Mouse (Mus musculus) heart, embryonic 12.5 days (tissue): ENCODE data around the gene Mzt1. TPM values are rescaled to one million over a fixed set of nuclear protein-coding genes. Genes with fewer than 3 reads are reported as not detected.
"Not testable (repeated sequence)": the region's sequence is repeated elsewhere in the genome, so short reads cannot be mapped to it uniquely, and the experiment has no call there.

Source experiments
- ATAC-seq: fragments of 200-750 bp; cut with Nextera tagmentation; 2 replicates; pipeline ENCODE4 v1.8.0; 2017; ENCODE audit warnings: moderate TSS enrichment, moderate library complexity; ENCODE audit not compliant: insufficient number of reproducible peaks, low FRiP score
- H3K27ac ChIP-seq: fragments of 300-500 bp; sonication (generic); 2 replicates; pipeline ENCODE4 v1.5.1; 2016; ENCODE audit warnings: mild to moderate bottlenecking, moderate library complexity; ENCODE audit not compliant: poor library complexity, severe bottlenecking
- H3K27me3 ChIP-seq: fragments of 300-500 bp; sonication (generic); replicated peaks from 2 replicates; pipeline ENCODE4 v1.6.1; 2016; ENCODE audit warnings: mild to moderate bottlenecking, moderate library complexity
- H3K36me3 ChIP-seq: fragments of 300-500 bp; sonication (generic); 2 replicates; pipeline ENCODE4 v1.6.1; 2016; ENCODE audit warnings: mild to moderate bottlenecking, moderate library complexity
- H3K4me1 ChIP-seq: fragments of 300-500 bp; sonication (generic); replicated peaks from 2 replicates; pipeline ENCODE4 v1.6.1; 2016; ENCODE audit warnings: mild to moderate bottlenecking
- H3K4me2 ChIP-seq: fragments of 300-500 bp; sonication (generic); 2 replicates; pipeline ENCODE4 v1.6.1; 2016; ENCODE audit warnings: mild to moderate bottlenecking, moderate library complexity
- H3K4me3 ChIP-seq: fragments of 300-500 bp; sonication (generic); 2 replicates; pipeline ENCODE4 v1.5.1; 2016; ENCODE audit warnings: mild to moderate bottlenecking
- H3K9ac ChIP-seq: fragments of 300-500 bp; sonication (generic); 2 replicates; pipeline ENCODE4 v1.6.1; 2016; ENCODE audit warnings: mild to moderate bottlenecking, moderate library complexity
- H3K9me3 ChIP-seq: fragments of 300-500 bp; sonication (generic); replicated peaks from 2 replicates; pipeline ENCODE4 v1.6.1; 2016; ENCODE audit warnings: mild to moderate bottlenecking, moderate library complexity
- WGBS: fragments of 180-500 bp; shearing (Covaris S2); methylation state at CpG from one replicate; pipeline ENCODE4 v1.1.7; 2016; 5-methylcytosine and 5-hydroxymethylcytosine counted together
- polyA plus RNA-seq: library from polyadenylated mRNA; unstranded; fragments of >200 nt; fragmentation: Nextera tagmentation; extraction: Ambion mirVana; gene quantifications from 2 replicates; pipeline ENCODE4 v1.2.1, GENCODE M21; 2016

Gene Mzt1
- polyA plus RNA-seq, 1 experiment from 2014 or later = 104 TPM

DNA sequence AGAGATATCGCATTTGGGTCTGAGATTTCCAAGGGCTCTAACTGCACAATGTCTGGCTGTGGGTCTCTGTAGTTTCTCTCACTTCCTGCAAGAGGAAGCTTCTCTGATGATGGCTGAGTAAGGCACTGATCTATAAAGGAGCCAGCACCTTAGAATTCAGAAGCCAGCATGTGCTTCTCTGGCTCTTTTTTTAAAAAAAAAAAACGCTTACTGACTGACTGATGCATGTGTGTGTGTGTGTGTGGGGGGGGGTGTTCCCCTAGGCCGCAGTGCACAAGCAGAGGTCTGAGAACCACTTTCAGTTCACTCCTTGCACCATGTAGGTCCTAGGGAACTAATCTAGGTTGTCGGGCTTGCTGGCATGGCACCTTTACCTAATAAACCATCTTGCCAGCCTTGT lies 4.5 kb downstream of the Mzt1 start:
- Histone ChIP-seq H3K4me1 (peaks cover 27% of the 10 kb centered on the region), H3K36me3 (peaks cover 22% of the 10 kb centered on the region), H3K4me2 (peak overlapping the region; percentile 28; the same call in 1 of the 2 replicates), H3K27ac (peak overlapping the region; percentile 47; the same call in 1 of the 2 replicates), H3K9ac (no peak overlapping the region), H3K9me3 (no peaks in the 10 kb centered on the region), H3K27me3 (no peaks in the 10 kb centered on the region), H3K4me3 (no peak overlapping the region)
- ATAC-seq = no peak
- WGBS = 54% methylated on average over 4 of the region's 4 CpGs

GRCm38 (mm10) chr14:99039308-99039707 lies 6.6 kb downstream of the Mzt1 start:
- H3K36me3 ChIP-seq = peaks cover 30% of the 10 kb centered on the region
- H3K4me1 ChIP-seq = peaks cover 23% of the 10 kb centered on the region
- not testable (repeated sequence) for H3K27ac ChIP-seq, H3K4me2 ChIP-seq, H3K9me3 ChIP-seq, ATAC-seq, H3K9ac ChIP-seq, H3K4me3 ChIP-seq, H3K27me3 ChIP-seq
- WGBS = 81% methylated on average over 5 of the region's 5 CpGs

DNA sequence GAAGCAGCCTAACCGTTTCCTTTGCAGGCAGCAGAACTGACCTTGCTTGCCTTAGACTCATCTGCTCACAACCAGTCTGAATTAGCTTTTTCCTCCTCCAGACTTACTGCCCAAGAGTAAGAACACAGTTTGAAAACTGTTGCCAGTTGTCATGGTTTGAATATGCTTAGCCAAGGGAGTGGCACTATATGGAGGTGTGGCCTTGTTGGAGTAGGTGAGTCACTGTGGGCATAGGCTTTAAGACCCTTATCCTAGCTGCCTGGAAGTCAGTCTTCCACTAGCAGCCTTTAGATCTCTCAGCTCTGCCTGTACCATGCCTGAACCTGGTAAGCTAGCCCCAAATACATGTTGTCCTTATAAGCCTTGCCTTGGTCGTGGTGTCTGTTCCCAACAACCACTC lies 8.2 kb downstream of the Mzt1 start:
- Histone ChIP-seq H3K4me2 (no peak overlapping the region), H3K27me3 (no peaks in the 10 kb centered on the region), H3K27ac (no peak overlapping the region), H3K4me1 (peaks cover 13% of the 10 kb centered on the region), H3K9me3 (no peaks in the 10 kb centered on the region), H3K36me3 (peaks cover 38% of the 10 kb centered on the region), H3K4me3 (no peak overlapping the region), H3K9ac (no peak overlapping the region)
- WGBS = 86% methylated on average over 2 of the region's 2 CpGs
- ATAC-seq = no peak

- Histone ChIP-seq H3K9ac (no peak overlapping the region), H3K36me3 (peaks cover 49% of the 10 kb centered on the region), H3K27me3 (no peaks in the 10 kb centered on the region), H3K4me3 (no peak overlapping the region), H3K4me2 (no peak overlapping the region), H3K4me1 (peaks cover 2% of the 10 kb centered on the region), H3K27ac (no peak overlapping the region), H3K9me3 (no peaks in the 10 kb centered on the region)
- ATAC-seq = no peak
- WGBS = 72% methylated on average over 4 of the region's 4 CpGs
These were observed 9.9 kb downstream of the Mzt1 start for GRCm38 (mm10) chr14:99036039-99036438.

DNA sequence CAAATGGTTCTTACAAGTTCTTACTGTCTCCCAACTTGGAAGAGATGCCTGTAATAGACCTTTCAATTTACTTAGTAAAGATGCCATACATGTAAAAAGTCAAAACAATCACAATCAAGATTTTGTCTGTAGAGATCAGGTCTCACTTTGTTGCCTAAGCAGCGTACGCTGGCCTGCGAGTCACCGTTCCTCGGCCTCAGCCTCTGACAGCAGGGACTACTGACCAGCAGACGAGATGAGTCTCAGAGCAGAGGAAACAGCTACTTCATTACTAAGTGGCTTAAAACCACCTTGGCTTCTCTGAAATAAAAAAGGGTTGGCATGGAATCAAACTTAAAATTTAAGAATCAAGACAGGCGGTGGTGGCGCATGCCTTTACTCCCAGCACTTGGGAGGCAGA lies 11.1 kb downstream of the Mzt1 start:
- H3K9me3 ChIP-seq, H3K9ac ChIP-seq, ATAC-seq, H3K27me3 ChIP-seq, H3K4me1 ChIP-seq, H3K27ac ChIP-seq, H3K4me3 ChIP-seq, H3K4me2 ChIP-seq: not testable (repeated sequence)
- H3K36me3 ChIP-seq = peaks cover 49% of the 10 kb centered on the region
- WGBS = 89% methylated on average over 8 of the region's 8 CpGs

- Histone ChIP-seq H3K9me3 (no peaks in the 10 kb centered on the region), H3K27ac (no peak overlapping the region), H3K4me1 (peaks cover 7% of the 10 kb centered on the region), H3K27me3 (no peaks in the 10 kb centered on the region), H3K4me2 (no peak overlapping the region), H3K4me3 (no peak overlapping the region), H3K36me3 (peaks cover 31% of the 10 kb centered on the region), H3K9ac (no peak overlapping the region)
- ATAC-seq = no peak
- WGBS = 85% methylated on average over 5 of the region's 5 CpGs
These were observed 13.3 kb downstream of the Mzt1 start for GRCm38 (mm10) chr14:99032596-99032995.

GRCm38 (mm10) chr14:99031337-99031873 lies 14.5 kb downstream of the Mzt1 start:
- Histone ChIP-seq H3K36me3 (peaks cover 27% of the 10 kb centered on the region), H3K27me3 (no peaks in the 10 kb centered on the region), H3K4me2 (no peak overlapping the region), H3K9me3 (peaks cover 5% of the 10 kb centered on the region; the same call in 1 of the 2 replicates), H3K27ac (no peak overlapping the region), H3K4me3 (no peak overlapping the region), H3K9ac (no peak overlapping the region), H3K4me1 (peaks cover 7% of the 10 kb centered on the region)
- ATAC-seq = no peak
- 84% methylated on average over 5 of the region's 5 CpGs for WGBS

DNA sequence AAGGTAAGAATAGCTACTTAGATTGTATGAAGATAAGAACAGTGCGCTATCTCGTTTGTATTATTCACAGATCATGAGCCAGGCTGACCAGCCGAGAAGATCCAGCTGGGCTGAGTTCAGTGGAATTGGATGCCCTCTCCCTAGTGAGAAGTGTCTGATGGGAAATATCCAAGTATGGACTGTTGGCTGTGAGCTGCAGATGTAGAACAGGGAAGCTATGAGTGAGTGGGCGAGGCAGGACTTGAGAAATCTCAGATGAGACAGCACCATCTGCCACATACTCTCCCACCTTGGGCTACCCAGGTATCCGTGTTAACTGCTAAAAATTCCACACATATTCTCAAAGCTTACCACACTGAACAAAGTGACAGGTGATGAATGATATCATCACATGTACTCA lies 15.9 kb downstream of the Mzt1 start:
- Histone ChIP-seq H3K4me2 (no peak overlapping the region), H3K9me3 (peaks cover 6% of the 10 kb centered on the region; the same call in 1 of the 2 replicates), H3K4me1 (peaks cover 7% of the 10 kb centered on the region), H3K9ac (no peak overlapping the region), H3K27ac (no peak overlapping the region), H3K27me3 (no peaks in the 10 kb centered on the region), H3K4me3 (no peak overlapping the region), H3K36me3 (peaks cover 22% of the 10 kb centered on the region)
- WGBS = 56% methylated on average over 5 of the region's 5 CpGs
- ATAC-seq = no peak

GRCm38 (mm10) chr14:99022346-99023086 lies 23.4 kb downstream of the Mzt1 start:
- Histone ChIP-seq H3K9me3 (peaks cover 6% of the 10 kb centered on the region; the same call in 1 of the 2 replicates), H3K27ac (no peak overlapping the region), H3K4me1 (peaks cover 24% of the 10 kb centered on the region), H3K36me3 (no peaks in the 10 kb centered on the region), H3K4me3 (peak overlapping the region; percentile 34), H3K9ac (no peak overlapping the region), H3K27me3 (no peaks in the 10 kb centered on the region), H3K4me2 (peak overlapping the region; percentile 65)
- ATAC-seq = no peak
- 38% methylated on average over 12 of the region's 12 CpGs for WGBS

DNA sequence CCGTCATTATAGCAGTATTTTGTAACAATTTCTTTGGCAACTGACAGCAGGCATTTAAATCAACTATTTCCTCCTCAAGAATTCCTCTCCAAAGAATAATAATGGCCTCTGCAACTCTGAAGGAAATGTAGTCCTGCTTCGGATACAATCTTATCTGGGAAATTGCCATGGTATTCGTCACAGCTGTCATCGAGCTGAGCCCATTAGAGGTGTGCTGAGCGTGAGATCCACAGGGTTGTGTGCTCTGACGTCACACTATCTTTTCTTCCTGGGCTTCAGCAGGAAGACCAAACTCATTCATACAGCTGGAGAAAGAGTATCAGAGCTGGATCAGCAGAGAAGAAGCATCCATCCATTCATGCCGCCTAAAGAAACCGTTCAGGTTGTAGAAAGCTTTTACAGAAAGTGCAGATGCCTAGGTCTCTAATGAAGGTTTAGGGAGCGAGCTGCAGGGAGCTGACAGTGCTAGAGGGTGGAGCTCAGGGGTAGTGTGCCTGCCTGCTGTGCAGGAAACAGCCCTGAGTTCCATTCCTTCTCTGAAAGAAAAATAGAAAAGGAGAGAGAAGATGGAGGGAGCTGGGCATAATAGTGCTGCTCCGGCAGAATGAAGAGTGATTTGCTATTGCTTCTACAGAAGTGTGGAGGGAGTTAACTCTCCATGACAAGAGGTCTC lies 26.7 kb downstream of the Mzt1 start:
- peak overlapping the region; percentile 25 for H3K4me3 ChIP-seq
- peak overlapping the region; percentile 70 for H3K27ac ChIP-seq
- no peak overlapping the region for H3K9ac ChIP-seq
- peaks cover 24% of the 10 kb centered on the region for H3K4me1 ChIP-seq
- H3K9me3 ChIP-seq = no peaks in the 10 kb centered on the region
- peak; percentile 88 for ATAC-seq
- 12% methylated on average over 10 of the region's 10 CpGs for WGBS
- no peaks in the 10 kb centered on the region for H3K27me3 ChIP-seq
- H3K36me3 ChIP-seq = no peaks in the 10 kb centered on the region
- H3K4me2 ChIP-seq = peak overlapping the region; percentile 60

DNA sequence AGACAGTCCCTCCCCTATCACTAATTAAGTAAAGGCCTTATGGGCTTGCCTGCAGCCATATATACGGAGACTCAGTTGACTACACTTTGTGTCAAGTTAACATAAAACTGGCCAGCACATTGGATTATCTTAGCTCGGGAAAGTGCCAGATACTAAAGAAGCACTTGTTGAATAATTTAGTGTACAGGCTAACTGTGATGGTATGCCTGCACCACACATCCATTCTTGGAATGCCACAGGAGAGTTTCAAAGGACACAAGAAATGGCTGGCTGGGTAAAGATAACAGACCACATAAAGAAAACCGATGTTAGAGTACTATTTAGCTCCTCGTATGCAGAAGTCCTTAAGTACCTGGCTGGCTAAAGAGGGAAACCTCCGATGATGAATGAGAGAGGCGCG lies 27.2 kb downstream of the Mzt1 start:
- Histone ChIP-seq H3K4me2 (peak overlapping the region; percentile 60), H3K27me3 (no peaks in the 10 kb centered on the region), H3K27ac (peak overlapping the region; percentile 70), H3K4me3 (peak overlapping the region; percentile 25), H3K9me3 (no peaks in the 10 kb centered on the region; the same call in 1 of the 2 replicates), H3K4me1 (peaks cover 24% of the 10 kb centered on the region), H3K36me3 (no peaks in the 10 kb centered on the region), H3K9ac (no peak overlapping the region)
- ATAC-seq = peak; percentile 54
- 14% methylated on average over 7 of the region's 7 CpGs for WGBS
